Mouse (Mus musculus): ENCODE measurements at regions not wholly inside any gene's neighbourhood (a gene's known extent, or its start where the extent isn't known, plus 50 kb on each side); places are given as distances from the start of the nearest gene placed in this dataset.
"Not testable (repeated sequence)": the region's sequence is repeated elsewhere in the genome, so short reads cannot be mapped to it uniquely, and the experiment has no call there.

- no peak for DNase-seq (ENCODE audit: low spot score)
Measured at GRCm38 (mm10) chr3:133664914-133665313, 120.0 kb upstream of the Tet2 start.

- DNase-seq (ENCODE audit: low spot score): no peak
Measured at GRCm38 (mm10) chr3:133665425-133666317, 120.7 kb upstream of the Tet2 start.

GRCm38 (mm10) chr3:133672742-133673447, 128.0 kb upstream of the Tet2 start:
- DNase-seq (ENCODE audit: low spot score): no peak

GRCm38 (mm10) chr3:133677892-133678291, 133.0 kb upstream of the Tet2 start:
- no peak for DNase-seq (ENCODE audit: low spot score)

- no peak for DNase-seq (ENCODE audit: low spot score)
Measured at GRCm38 (mm10) chr3:133679891-133680290, 135.0 kb upstream of the Tet2 start.

DNA sequence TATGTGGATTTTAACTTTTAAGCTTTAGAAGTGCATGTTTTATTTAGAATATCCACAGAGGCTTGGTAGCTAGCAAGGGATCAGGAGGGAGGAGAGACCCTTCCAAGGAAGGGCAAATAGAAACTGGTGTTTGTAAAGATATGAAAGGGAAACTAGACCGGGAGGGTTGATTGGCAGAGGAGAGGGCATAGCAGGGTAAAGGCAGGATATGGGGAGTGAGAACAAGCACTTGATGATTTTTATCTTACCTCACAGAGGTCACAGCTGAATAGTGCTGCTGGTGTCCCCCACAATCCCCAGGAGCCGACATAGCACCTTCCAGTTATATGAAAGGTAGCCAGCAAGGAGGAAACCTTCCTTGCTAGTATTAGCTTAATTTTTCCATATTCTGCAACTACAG, 135.4 kb upstream of the Tet2 start:
- no peak for DNase-seq (ENCODE audit: low spot score)

- DNase-seq (ENCODE audit: low spot score): no peak
Measured at GRCm38 (mm10) chr3:133680805-133681204, 135.9 kb upstream of the Tet2 start.

- DNase-seq (ENCODE audit: low spot score): no peak
Measured at GRCm38 (mm10) chr3:133684196-133684743, 139.3 kb upstream of the Tet2 start.

DNA sequence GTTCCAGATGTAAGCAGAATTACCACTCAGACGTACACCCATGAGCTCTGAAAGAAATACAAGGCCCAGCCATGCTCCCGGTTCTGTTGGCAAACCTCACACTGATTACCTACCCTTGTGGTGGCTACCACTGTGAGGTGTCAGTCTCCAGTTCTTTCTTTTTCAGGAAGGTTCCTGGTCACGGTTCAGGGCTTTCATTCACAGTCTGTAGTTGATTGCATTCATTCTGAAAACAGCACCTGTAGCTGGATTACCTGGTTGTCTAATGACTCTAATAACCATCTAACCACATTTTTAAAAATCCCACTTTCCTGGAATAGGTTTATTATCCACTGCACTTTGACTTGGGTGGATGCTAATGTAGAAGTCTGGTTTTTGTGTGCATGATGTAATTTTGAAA, 139.8 kb upstream of the Tet2 start:
- DNase-seq (ENCODE audit: low spot score): no peak

DNA sequence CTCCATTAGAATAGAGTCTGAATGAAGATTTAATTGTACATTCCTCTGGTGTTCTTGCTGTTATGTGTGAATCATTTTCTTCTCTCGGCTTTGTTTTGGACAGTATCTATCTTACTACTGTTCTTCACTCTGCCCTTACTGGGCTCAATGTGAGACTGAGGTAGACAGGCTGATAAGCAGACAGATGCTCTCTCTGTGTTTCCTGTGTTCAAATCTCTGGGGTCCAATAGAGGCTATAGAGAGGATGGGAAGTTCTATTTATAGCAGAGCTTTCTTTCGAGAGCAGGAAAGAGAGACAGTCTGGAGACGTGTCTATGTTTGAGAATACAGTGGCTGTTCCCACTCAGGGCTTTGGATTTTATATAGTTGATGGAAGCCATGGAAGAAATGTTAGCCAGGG, 140.5 kb upstream of the Tet2 start:
- no peak for DNase-seq (ENCODE audit: low spot score)

- DNase-seq (ENCODE audit: low spot score): no peak
Measured at GRCm38 (mm10) chr3:133694057-133694456, 149.1 kb upstream of the Tet2 start.

DNA sequence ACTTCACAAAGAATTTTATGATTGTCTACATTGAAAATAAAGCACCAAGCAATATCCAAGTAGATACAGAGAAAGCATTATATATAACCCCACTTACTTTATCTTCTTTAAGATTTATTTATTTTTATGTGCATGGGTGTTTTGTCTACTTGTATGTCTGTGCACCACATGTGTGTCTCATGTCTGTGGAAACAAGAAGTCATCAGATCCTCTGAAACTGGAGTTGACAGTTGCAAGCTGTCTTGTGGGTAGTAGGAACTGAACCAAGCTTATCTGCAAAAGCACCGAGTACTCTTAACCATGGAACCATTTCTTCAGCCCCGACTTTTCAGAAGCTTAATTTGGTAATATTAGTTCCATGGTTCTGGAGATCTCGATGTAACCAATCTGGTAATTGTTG, 151.2 kb upstream of the Tet2 start:
- DNase-seq (ENCODE audit: low spot score): no peak

GRCm38 (mm10) chr3:133704849-133705248, 159.9 kb upstream of the Tet2 start:
- DNase-seq (ENCODE audit: low spot score): not testable (repeated sequence)

- no peak for DNase-seq (ENCODE audit: low spot score)
Measured at GRCm38 (mm10) chr3:133711518-133711917, 166.6 kb upstream of the Tet2 start.

GRCm38 (mm10) chr3:133722550-133723290, 177.8 kb upstream of the Tet2 start:
- DNase-seq (ENCODE audit: low spot score): no peak

DNA sequence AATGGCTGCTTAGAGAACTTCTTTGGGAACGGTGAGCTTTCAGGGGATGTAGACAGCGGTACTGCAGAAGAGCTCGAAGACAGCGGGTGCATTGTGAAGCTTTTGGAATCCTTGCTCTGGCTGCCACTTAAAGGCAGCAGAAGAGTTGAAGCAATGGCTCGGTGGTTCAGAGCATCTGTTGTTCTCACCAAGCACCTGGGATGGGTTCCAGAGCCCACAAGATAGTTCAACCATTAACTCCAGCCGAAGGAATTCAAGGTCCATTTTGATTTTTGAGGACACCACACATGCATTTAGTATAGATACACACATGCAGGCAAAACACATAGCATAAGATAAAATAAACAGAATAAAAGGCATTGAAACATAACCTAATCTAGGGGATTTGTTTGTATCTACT, 181.9 kb upstream of the Tet2 start:
- DNase-seq (ENCODE audit: low spot score): no peak

DNA sequence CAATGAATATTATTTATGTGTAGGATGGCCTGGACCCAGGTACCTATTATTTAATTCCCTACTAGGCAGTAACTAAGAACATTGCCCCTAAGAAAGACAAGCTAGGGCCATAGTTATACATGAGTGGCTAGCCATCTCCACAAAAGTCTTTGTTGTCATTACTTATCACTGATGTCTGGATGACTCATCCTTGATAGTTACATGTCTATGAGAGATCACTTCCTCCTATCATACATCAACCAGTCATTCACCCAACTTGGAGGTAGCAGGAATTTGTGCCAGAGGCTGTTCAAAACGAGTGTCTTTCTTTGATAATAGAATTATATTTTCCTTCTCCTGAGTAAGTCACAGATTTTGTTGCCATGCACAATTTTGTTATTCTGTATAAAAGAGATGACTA, 190.7 kb upstream of the Tet2 start:
- no peak for DNase-seq (ENCODE audit: low spot score)

GRCm38 (mm10) chr3:133738936-133739335, 194.0 kb upstream of the Tet2 start:
- no peak for DNase-seq (ENCODE audit: low spot score)

DNA sequence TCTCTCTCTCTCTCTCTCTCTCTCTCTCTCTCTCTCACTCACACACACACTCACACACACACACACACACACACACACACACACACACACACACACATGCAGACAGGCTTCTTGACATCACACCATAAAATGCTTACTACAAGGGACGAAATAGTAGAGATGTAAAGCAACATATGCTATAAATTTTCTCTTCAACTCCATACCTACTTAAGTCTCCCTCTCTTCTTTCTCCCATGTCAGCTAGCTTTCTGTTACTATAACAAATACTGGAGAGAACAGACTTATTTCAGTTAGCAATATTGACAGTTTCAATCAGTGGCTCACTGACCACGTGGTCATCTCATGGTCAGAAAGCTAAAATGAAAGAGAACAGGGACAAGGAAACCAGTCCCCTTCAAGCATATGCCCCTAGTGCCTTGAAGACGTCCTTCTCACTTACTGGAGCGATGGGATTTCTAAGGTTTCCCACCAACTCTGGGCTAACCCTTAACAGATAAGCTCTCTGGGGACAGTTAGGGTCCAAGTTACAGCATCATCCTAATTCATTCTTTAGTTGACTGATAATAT, 199.7 kb upstream of the Tet2 start:
- no peak for DNase-seq (ENCODE audit: low spot score)

DNA sequence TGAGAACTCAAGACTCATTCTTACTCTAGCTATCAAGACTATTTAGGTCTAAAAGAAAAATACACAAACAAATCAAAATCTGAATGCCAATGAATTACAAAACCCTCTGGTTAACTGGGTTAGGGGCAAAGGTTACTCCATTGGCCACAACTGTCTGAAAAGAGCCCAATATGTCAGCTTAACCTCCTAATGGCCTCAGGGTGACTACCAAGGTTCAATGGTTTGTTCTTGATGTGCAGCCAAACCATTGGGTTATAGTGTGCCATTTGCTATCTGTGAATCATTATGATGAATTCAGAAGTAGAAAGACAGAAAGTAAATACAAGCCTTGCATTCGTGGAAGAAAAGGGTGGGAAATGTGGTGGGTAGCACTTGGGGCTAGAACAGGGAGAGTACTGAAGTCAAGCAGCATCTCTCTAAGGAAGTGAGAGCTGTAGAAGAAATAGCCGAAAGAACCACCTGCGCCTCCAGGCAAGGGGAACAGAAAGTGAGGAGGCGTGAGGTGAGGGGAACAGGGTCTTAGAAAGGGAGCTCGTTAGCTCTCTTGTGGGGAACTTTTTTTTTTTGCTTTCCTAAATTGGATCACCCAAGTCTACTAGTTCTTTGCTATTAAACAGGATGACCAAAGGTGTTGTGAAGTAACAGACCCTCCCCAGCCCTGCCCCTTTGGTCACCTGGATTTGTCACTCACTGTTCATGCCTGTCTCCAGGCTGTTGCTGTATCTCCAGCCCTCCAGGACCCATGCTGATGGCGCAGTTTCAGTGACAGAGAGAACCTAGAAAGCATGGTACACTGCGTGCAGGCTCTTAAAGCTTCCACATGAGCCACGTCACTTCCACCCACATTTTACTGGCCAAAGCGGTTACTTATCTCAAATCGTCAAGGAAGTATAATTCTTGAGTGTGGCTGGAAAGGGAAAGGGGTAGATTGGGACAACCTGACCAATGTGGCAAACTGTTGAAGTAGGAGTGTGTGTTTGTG, 204.1 kb upstream of the Tet2 start:
- no peak for DNase-seq (ENCODE audit: low spot score)

Measured in thymus, postnatal 0 days (tissue).